Mouse (Mus musculus): ENCODE measurements around the gene Aloxe3.

Gene Aloxe3

GRCm38 (mm10) chr11:69109032-69109900 lies 16.4 kb upstream of the Aloxe3 start:
- DNase-seq = no peak

GRCm38 (mm10) chr11:69110319-69111046 lies 15.2 kb upstream of the Aloxe3 start:
- DNase-seq = peak; percentile 94 to 97

- DNase-seq = no peak
Observed at GRCm38 (mm10) chr11:69111051-69111810, 14.5 kb upstream of the Aloxe3 start.

GRCm38 (mm10) chr11:69111865-69112264 lies 13.8 kb upstream of the Aloxe3 start:
- DNase-seq = no peak

GRCm38 (mm10) chr11:69114018-69114417 lies 11.7 kb upstream of the Aloxe3 start:
- DNase-seq = no peak

- DNase-seq = no peak
Observed at GRCm38 (mm10) chr11:69114621-69115020, 11.1 kb upstream of the Aloxe3 start.

- DNase-seq = no peak
Observed at GRCm38 (mm10) chr11:69116843-69117242, 8.9 kb upstream of the Aloxe3 start.

GRCm38 (mm10) chr11:69117737-69118695 lies 7.7 kb upstream of the Aloxe3 start:
- peak; percentile 68 to 69 for DNase-seq

GRCm38 (mm10) chr11:69118765-69119164 lies 6.9 kb upstream of the Aloxe3 start:
- peak; percentile 81 to 97 for DNase-seq

- no peak for DNase-seq
Observed at GRCm38 (mm10) chr11:69119446-69120155, 6.1 kb upstream of the Aloxe3 start.

GRCm38 (mm10) chr11:69120221-69121000 lies 5.3 kb upstream of the Aloxe3 start, which contains the start of gene Hes7:
Gene Hes7 (plus strand): TSS chr11:69120404.
- DNase-seq = no peak

- DNase-seq = peak in 1 of 2 experiments; percentile 30
Observed at GRCm38 (mm10) chr11:69121001-69121740, 4.5 kb upstream of the Aloxe3 start.

- DNase-seq = no peak
Observed at GRCm38 (mm10) chr11:69121741-69122335, 3.9 kb upstream of the Aloxe3 start.

- peak; percentile 77 to 81 for DNase-seq
Observed at GRCm38 (mm10) chr11:69122336-69122951, 3.3 kb upstream of the Aloxe3 start, which contains the start of gene 9130213A22Rik. Gene 9130213A22Rik (minus strand): TSS chr11:69122589.

GRCm38 (mm10) chr11:69123056-69123692 lies 2.5 kb upstream of the Aloxe3 start:
- DNase-seq = peak; percentile 88 to 92

GRCm38 (mm10) chr11:69123693-69124497 lies 1.8 kb upstream of the Aloxe3 start:
- peak; percentile 88 to 93 for DNase-seq

- DNase-seq = peak; percentile 62 to 80
Observed at GRCm38 (mm10) chr11:69124498-69124847, 1.2 kb upstream of the Aloxe3 start.
